Mouse (Mus musculus) forebrain, embryonic 11.5 days (tissue): ENCODE results near the gene Ide. TPM values are rescaled to one million over a fixed set of nuclear protein-coding genes. Genes with fewer than 3 reads are reported as not detected.

Experiments
- ATAC-seq: fragments of 200-750 bp; cut with Nextera tagmentation; replicated peaks from 2 replicates; pipeline ENCODE4 v1.8.0; 2017; ENCODE audit warnings: moderate TSS enrichment; ENCODE audit not compliant: low FRiP score
- DNase-seq: peaks from one replicate; pipeline ENCODE4 v3.0.0-alpha.2; 2017; ENCODE audit warnings: low spot score
- H3K27ac ChIP-seq: fragments of 300-500 bp; sonication (generic); 2 replicates; pipeline ENCODE4 v1.5.1; 2014; ENCODE audit warnings: low read depth, low read length
- H3K27me3 ChIP-seq: fragments of 300-500 bp; sonication (generic); 2 replicates; pipeline ENCODE4 v1.6.1; 2014; ENCODE audit warnings: mild to moderate bottlenecking, low read length, mixed read lengths; ENCODE audit not compliant: control insufficient read depth, insufficient read depth
- H3K36me3 ChIP-seq: fragments of 300-500 bp; sonication (generic); 2 replicates; pipeline ENCODE4 v1.6.1; 2014; ENCODE audit warnings: mild to moderate bottlenecking, low read length, moderate library complexity, mixed read lengths; ENCODE audit not compliant: control insufficient read depth, insufficient read depth
- H3K4me1 ChIP-seq: fragments of 300-500 bp; sonication (generic); replicated peaks from 2 replicates; pipeline ENCODE4 v1.6.1; 2014; ENCODE audit warnings: low read length, mixed read lengths; ENCODE audit not compliant: control insufficient read depth, insufficient read depth
- H3K4me2 ChIP-seq: fragments of 300-500 bp; sonication (generic); 2 replicates; pipeline ENCODE4 v1.6.1; 2014; ENCODE audit warnings: low read depth, mild to moderate bottlenecking, low read length, moderate library complexity, mixed read lengths; ENCODE audit not compliant: severe bottlenecking
- H3K4me3 ChIP-seq: fragments of 300-500 bp; sonication (generic); 2 replicates; pipeline ENCODE4 v1.5.1; 2014; ENCODE audit warnings: low read depth, low read length
- H3K9ac ChIP-seq: fragments of 300-500 bp; sonication (generic); 2 replicates; pipeline ENCODE4 v1.6.1; 2014; ENCODE audit warnings: low read length
- H3K9me3 ChIP-seq: fragments of 300-500 bp; sonication (generic); 2 replicates; pipeline ENCODE4 v1.6.1; 2016; ENCODE audit warnings: low read length, mixed read lengths; ENCODE audit not compliant: control insufficient read depth
- WGBS: fragments of 180-500 bp; shearing (Covaris S2); extraction: QIAGEN DNeasy Blood & Tissue Kit; methylation state at CpG from one replicate; pipeline ENCODE4 v1.1.7; 2014; 5-methylcytosine and 5-hydroxymethylcytosine counted together
- polyA plus RNA-seq: library from polyadenylated mRNA; unstranded; fragments of >200 nt; fragmentation: Nextera tagmentation; extraction: Ambion mirVana; gene quantifications from 2 replicates; pipeline ENCODE4 v1.2.1, GENCODE M21; 2014

Ide gene
- polyA plus RNA-seq, 1 experiment from 2014 or later: 71.6 TPM

DNA sequence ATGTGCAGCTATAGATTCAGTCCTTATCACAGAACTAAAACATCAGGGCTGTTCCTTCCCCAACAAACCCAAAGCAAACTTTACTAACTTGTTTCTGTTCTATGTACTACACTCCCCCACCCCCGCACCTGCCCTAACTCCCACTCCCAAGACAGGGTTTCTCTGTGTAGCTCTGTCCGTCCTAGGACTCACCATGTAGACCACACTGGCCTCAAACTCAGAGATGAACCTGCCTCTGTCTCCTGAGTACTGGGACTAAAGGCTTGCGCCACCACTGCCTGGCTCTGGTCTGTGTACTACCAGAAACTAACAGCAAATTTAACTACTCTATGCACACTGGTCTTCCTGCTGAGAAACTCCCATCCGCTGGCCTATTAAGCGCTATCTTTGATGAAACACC, 32.8 kb downstream of the Ide start:
- no peak overlapping the region for H3K4me3 ChIP-seq
- no peaks in the 10 kb centered on the region for H3K4me1 ChIP-seq
- H3K27me3 ChIP-seq: no peaks in the 10 kb centered on the region
- H3K4me2 ChIP-seq: no peak overlapping the region
- DNase-seq (no peak), ATAC-seq (no peak)
- H3K9ac ChIP-seq: no peak overlapping the region
- 89% methylated on average over 5 of the region's 5 CpGs for WGBS
- H3K27ac ChIP-seq: no peak overlapping the region
- H3K36me3 ChIP-seq: no peaks in the 10 kb centered on the region; the same call in 1 of the 2 replicates
- H3K9me3 ChIP-seq: no peaks in the 10 kb centered on the region

DNA sequence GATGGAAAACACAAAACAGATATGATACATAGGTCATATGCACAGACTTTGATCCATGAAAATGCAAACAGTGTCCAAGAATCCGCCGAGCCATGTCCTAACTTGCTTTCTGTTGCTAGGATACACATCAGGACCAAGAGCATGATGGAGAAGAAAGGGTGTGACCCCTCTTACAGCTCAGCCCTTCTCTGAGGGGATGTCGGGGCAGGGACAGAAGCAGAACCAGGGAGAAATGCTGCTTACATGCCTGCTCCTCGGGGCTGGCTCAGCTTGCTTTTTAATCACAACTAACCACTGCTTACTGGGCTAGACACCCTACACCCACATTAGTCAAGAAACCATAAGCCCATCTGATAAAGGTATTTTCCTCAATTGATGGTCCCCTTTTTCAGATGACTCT, 33.6 kb downstream of the Ide start:
- Histone ChIP-seq H3K27me3 (no peaks in the 10 kb centered on the region), H3K27ac (no peak overlapping the region), H3K4me3 (no peak overlapping the region), H3K4me1 (no peaks in the 10 kb centered on the region), H3K9me3 (no peaks in the 10 kb centered on the region), H3K36me3 (no peaks in the 10 kb centered on the region; the same call in 1 of the 2 replicates), H3K4me2 (no peak overlapping the region), H3K9ac (no peak overlapping the region)
- DNase-seq (no peak), ATAC-seq (no peak)
- WGBS: 72% methylated on average over 4 of the region's 4 CpGs

DNA sequence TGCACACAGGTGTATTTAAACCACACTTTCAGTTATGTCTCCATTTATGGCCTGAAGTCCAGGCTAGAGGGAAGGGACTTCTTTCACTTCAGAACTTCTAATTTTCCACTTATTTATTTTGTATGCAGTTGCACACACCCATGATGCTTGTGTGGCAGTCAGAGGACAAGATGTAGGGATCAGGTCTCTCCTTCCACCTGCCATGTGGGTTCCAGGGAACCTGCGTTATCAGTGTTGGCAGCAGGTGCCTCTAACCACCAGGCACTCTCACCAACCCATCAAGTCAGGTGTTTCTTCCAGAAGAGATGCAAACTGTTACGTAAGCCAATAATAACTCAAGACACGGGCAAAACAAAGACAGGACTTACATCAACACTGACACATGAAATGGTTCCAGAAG, 35.9 kb downstream of the Ide start:
- no peaks in the 10 kb centered on the region for H3K9me3 ChIP-seq
- ATAC-seq: no peak
- no peaks in the 10 kb centered on the region for H3K27me3 ChIP-seq
- no peak overlapping the region for H3K4me2 ChIP-seq
- H3K27ac ChIP-seq: no peak overlapping the region
- no peaks in the 10 kb centered on the region for H3K4me1 ChIP-seq
- H3K9ac ChIP-seq: no peak overlapping the region
- H3K36me3 ChIP-seq: no peaks in the 10 kb centered on the region; the same call in 1 of the 2 replicates
- 93% methylated on average over 3 of the region's 3 CpGs for WGBS
- no peak overlapping the region for H3K4me3 ChIP-seq
- no peak for DNase-seq

DNA sequence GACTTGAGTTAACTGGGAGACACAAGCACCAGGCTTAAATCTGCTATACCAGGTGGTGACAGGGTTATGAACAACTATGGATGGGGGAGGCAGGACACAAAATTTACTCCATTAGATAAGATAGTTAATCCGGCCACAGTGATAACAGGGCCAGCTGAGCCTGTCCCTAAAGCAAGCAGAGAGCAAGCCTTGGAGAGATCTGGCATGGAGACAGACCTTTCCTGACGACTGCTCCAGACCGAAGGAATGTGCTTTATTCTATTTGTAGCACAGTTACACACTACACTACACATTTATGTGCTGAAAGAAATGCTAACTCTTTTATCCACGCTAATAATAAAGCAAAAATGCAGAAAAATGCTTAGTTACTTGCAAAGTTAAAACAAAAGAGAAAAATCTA, 46.0 kb downstream of the Ide start:
- 90% methylated on average over 4 of the region's 4 CpGs for WGBS
- H3K9ac ChIP-seq: no peak overlapping the region
- no peak overlapping the region for H3K27ac ChIP-seq
- H3K4me3 ChIP-seq: no peak overlapping the region
- no peak for ATAC-seq
- H3K9me3 ChIP-seq: no peaks in the 10 kb centered on the region
- no peak for DNase-seq
- no peak overlapping the region for H3K4me2 ChIP-seq
- no peaks in the 10 kb centered on the region; the same call in 1 of the 2 replicates for H3K36me3 ChIP-seq
- H3K4me1 ChIP-seq: no peaks in the 10 kb centered on the region
- no peaks in the 10 kb centered on the region for H3K27me3 ChIP-seq

DNA sequence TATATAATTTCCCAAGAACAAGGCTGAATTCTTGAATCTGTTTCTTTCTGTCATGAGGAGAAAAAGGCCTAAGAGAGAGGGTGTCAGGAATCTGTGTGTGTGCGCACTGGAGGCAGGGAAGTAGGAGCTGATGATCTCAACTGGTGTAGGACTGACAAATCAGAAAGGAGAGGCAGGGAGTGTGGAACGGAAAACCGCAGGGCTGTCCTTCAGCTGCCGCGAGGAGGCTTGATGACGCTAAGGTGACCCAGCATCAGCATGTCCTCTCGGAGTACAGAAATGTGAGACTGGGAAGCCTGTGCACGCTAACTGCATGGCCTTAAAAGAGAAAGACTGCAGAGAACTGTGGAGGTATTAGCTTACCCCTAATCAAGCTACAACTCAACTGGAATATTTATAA, 46.7 kb downstream of the Ide start:
- Histone ChIP-seq H3K9ac (no peak overlapping the region), H3K27ac (no peak overlapping the region), H3K9me3 (no peaks in the 10 kb centered on the region), H3K4me1 (no peaks in the 10 kb centered on the region), H3K4me2 (no peak overlapping the region), H3K36me3 (no peaks in the 10 kb centered on the region; the same call in 1 of the 2 replicates), H3K27me3 (no peaks in the 10 kb centered on the region), H3K4me3 (no peak overlapping the region)
- DNase-seq (no peak), ATAC-seq (no peak)
- WGBS: 94% methylated on average over 8 of the region's 8 CpGs

DNA sequence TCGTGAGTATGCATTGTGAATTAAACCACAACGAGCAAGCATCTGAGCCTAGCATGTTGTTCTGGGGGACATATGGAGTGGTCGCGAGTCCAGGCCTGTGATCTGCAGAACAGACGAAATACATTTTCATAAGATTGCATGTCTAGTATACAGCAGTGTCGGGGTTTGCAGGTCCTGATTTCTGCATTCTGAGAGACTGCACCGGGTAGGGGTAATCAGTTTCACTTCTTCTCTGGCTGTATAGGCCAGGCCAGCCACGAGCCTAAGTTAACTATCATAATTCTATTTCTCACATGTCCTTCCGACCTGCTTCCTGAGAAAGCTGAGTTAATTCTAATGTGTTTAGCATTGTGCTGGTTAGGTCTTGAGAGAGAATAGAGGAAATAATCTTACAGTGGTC, 52.9 kb downstream of the Ide start:
- Histone ChIP-seq H3K27me3 (no peaks in the 10 kb centered on the region), H3K9me3 (no peaks in the 10 kb centered on the region), H3K36me3 (no peaks in the 10 kb centered on the region; the same call in 1 of the 2 replicates), H3K27ac (no peak overlapping the region), H3K4me3 (no peak overlapping the region), H3K4me1 (no peaks in the 10 kb centered on the region), H3K4me2 (no peak overlapping the region), H3K9ac (no peak overlapping the region)
- 91% methylated on average over 9 of the region's 9 CpGs for WGBS
- no peak for ATAC-seq
- DNase-seq: no peak

DNA sequence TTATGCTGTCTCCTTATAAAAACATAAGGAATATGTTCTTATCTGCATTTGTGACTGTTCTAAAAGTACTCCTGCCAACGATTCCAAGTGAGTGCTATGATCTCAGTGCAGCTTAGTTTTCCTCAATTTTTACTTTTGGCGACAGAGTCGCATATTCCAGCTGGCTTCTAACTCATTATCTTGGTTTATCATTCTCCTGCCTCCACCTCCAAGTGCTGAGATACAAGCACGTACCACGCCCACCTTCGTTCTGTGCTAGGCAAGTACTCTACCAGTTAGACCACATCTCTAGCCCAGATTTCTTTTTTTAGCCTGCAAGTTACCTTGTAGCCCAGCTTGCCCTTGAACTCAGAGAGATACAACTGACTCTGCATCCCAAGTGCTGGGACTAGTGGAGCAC, 54.5 kb downstream of the Ide start:
- ATAC-seq (no peak), DNase-seq (no peak)
- Histone ChIP-seq H3K4me1 (no peaks in the 10 kb centered on the region), H3K27me3 (no peaks in the 10 kb centered on the region), H3K27ac (no peak overlapping the region), H3K9me3 (no peaks in the 10 kb centered on the region), H3K4me2 (no peak overlapping the region), H3K4me3 (no peak overlapping the region), H3K9ac (no peak overlapping the region), H3K36me3 (no peaks in the 10 kb centered on the region; the same call in 1 of the 2 replicates)
- 92% methylated on average over 6 of the region's 6 CpGs for WGBS

DNA sequence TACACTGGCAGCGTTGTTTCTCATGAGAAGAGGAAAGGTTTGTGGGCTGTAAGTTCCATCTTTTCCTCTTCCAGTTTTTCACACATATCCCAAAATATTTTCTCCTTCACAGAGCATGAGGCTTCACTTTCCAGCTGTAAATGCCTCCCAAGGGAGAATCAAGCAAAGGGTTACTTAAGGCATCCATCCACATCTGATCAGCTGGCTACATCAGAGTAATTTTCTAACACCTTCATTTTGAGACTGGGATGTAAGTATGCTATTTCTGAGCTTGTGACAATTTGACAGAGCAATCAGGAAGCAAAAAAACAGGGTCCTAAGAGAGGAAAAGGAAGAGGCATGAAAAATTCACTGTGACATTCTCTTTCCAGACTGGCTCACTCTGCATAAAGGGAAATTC, 55.9 kb downstream of the Ide start:
- ATAC-seq (no peak), DNase-seq (no peak)
- H3K4me3 ChIP-seq: no peak overlapping the region
- no peak overlapping the region for H3K9ac ChIP-seq
- 81% methylated on average over 1 of the region's 1 CpGs for WGBS
- H3K27ac ChIP-seq: no peak overlapping the region
- H3K4me2 ChIP-seq: no peak overlapping the region
- no peaks in the 10 kb centered on the region for H3K9me3 ChIP-seq
- no peaks in the 10 kb centered on the region for H3K4me1 ChIP-seq
- H3K27me3 ChIP-seq: no peaks in the 10 kb centered on the region
- no peaks in the 10 kb centered on the region; the same call in 1 of the 2 replicates for H3K36me3 ChIP-seq

DNA sequence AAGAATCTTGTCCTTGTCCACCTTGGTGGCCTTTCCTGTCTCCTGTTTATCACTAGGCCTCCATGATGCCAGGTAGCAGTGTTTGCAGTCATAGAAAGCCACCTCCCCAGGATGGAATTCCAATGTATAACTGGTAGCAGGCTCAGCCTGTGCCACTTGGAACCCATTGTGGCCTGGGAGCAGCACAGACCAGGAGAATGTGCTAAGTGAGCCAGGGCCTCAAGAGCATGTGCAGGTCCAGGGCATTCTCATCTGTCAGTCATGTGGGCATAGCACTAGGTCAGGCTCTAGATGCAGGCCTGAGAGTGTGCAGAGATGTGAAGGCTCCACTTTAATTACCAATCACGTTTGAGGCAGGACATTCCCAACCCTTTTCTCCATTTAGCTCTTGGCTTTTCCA, 58.5 kb downstream of the Ide start:
- H3K36me3 ChIP-seq: no peaks in the 10 kb centered on the region; the same call in 1 of the 2 replicates
- WGBS: 83% methylated on average over 1 of the region's 1 CpGs
- DNase-seq: no peak
- no peaks in the 10 kb centered on the region for H3K4me1 ChIP-seq
- H3K9ac ChIP-seq: no peak overlapping the region
- H3K27ac ChIP-seq: no peak overlapping the region
- H3K27me3 ChIP-seq: no peaks in the 10 kb centered on the region
- no peaks in the 10 kb centered on the region for H3K9me3 ChIP-seq
- no peak overlapping the region for H3K4me2 ChIP-seq
- H3K4me3 ChIP-seq: no peak overlapping the region
- ATAC-seq: no peak
